Mouse (Mus musculus) G1E-ER4 (cell line): Measurements from ENCODE around the gene Fra10ac1. TPM values are rescaled to one million over a fixed set of nuclear protein-coding genes. Genes with fewer than 3 reads are reported as not detected.

Experiments used
- GATA1 ChIP-seq: IDR thresholded peaks from one replicate; pipeline ENCODE4 v1.8.0; 2012; ENCODE audit warnings: low read length, inconsistent platforms
- polyA plus RNA-seq: library from polyadenylated mRNA; stranded (reverse); fragments of >175 nt; gene quantifications from 2 replicates; pipeline ENCODE4 v1.2.3, GENCODE M21; 2012

Fra10ac1 gene
- polyA plus RNA-seq, 1 experiment = 17.8 TPM

GRCm38 (mm10) chr19:38179675-38180074, 44.3 kb downstream of the Fra10ac1 start:
- TF ChIP-seq GATA1 = no peak

- TF ChIP-seq GATA1 = no peak
Observed at GRCm38 (mm10) chr19:38164633-38165032, 59.3 kb downstream of the Fra10ac1 start.

- no peak for TF ChIP-seq GATA1
Observed at GRCm38 (mm10) chr19:38161648-38162354, 62.2 kb downstream of the Fra10ac1 start.

- TF ChIP-seq GATA1 = no peak
Observed at GRCm38 (mm10) chr19:38156243-38156642, 67.7 kb downstream of the Fra10ac1 start.

GRCm38 (mm10) chr19:38143540-38144271, 80.2 kb downstream of the Fra10ac1 start:
- no peak for TF ChIP-seq GATA1

Other genes starting within 250 kb of the Fra10ac1 start
- not detected in 2 replicates for gene Myof, start 180.6 kb downstream of the Fra10ac1 start, polyA plus RNA-seq
- 2.2 and 2.4 TPM in 2 replicates for gene Cep55, start 169.1 kb downstream of the Fra10ac1 start, polyA plus RNA-seq
- not detected in 2 replicates for gene Ffar4, start 127.1 kb downstream of the Fra10ac1 start, polyA plus RNA-seq
- not detected in 2 replicates for gene Rbp4, start 98.9 kb downstream of the Fra10ac1 start, polyA plus RNA-seq
- gene Pde6c, start 91.4 kb downstream of the Fra10ac1 start, polyA plus RNA-seq = not detected in 2 replicates
- gene Lgi1, start 40.4 kb upstream of the Fra10ac1 start, polyA plus RNA-seq = not detected in 2 replicates
- gene Slc35g1, start 171.8 kb upstream of the Fra10ac1 start, polyA plus RNA-seq = 10.8 and 16.8 TPM in 2 replicates